Mouse (Mus musculus): ENCODE data around the gene Jph2.

Jph2 gene

DNA sequence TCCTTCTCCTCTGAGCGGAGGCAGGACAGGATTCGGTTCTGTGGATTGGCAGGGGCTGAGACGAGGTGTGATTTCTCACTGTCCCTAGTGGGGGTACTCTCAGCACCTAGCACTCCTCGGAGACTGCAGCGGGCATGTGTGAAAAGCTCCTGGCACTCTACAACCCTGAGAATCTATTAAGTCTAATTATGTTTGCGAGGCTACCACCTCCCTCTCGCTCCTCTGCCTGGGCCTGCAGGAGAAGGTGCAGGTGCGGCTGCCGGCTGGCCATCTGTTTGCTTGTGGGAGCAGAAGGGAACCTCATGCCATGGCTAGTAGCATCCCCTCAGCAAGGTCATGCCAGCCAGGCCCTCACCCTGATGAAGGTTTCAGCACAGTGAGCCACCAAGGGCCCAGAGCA is 94.8 kb downstream of the Jph2 start:
- DNase-seq (ENCODE audit: inconsistent ontology term): no peak

DNA sequence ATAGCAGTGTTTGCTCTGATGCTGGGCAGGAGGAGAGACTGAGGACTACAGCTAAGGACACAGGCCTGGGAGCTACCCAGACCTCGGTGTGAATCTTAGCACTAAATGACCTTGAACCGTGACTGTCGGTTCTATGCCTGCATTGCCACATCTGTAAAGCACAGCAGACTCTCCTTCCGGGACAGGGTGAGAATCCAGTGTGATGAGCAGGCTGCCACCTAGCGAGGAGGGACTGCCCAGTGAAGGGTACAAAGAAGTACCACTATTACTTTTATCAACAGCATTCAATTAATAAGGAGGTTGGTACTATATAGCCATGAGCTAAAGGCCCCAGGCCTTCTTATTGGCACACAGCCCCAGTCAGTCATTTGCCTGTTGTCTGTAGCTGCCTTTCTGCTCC is 96.2 kb downstream of the Jph2 start:
- DNase-seq (ENCODE audit: inconsistent ontology term): no peak

DNA sequence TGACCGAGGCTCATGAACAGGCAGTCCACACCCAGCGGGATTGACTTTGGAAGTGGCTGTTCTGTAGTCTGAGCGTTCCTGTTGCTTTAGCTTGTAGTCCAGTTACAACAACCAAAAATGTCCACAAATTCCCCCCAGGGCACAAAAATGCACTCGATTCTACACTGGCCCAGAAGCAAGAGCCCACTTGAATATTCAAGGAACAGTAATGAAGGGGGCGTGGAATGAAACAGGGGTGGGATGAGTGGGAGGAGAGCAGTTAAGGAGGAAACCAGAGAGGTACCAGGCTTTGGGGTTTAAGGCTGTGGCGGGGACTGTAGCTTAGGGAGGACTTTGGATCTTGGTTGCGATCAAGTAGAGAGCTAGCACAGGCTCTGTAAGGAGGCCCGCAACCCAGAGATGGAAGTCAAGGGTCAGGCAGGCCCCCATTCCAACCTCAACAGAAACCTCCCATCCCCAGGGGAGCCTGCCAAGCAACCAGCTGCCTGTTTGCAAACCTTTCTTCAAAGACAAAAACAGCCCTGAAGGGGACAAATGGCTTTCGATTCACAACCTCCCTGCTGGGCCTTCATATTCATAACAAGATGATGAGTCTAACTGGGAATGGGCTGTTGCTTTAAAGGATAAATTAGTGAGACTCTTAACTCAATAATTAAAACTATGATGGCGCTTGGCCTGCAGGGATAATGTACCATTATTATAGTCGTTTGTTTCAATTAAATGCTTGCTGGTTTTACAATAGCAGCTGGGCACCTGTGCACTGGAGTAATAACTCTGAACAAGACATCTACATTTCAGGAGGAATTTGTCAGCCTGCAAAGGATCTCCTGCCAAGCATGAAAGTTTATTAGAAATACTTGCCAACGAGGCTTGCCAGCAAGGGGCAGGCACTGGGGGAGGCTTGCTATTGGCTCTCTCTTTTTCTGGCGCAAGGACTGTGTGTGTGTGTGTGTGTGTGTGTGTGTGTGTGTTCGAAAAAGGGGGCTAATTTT is 97.4 kb downstream of the Jph2 start:
- DNase-seq (ENCODE audit: inconsistent ontology term): peak; percentile 78

DNA sequence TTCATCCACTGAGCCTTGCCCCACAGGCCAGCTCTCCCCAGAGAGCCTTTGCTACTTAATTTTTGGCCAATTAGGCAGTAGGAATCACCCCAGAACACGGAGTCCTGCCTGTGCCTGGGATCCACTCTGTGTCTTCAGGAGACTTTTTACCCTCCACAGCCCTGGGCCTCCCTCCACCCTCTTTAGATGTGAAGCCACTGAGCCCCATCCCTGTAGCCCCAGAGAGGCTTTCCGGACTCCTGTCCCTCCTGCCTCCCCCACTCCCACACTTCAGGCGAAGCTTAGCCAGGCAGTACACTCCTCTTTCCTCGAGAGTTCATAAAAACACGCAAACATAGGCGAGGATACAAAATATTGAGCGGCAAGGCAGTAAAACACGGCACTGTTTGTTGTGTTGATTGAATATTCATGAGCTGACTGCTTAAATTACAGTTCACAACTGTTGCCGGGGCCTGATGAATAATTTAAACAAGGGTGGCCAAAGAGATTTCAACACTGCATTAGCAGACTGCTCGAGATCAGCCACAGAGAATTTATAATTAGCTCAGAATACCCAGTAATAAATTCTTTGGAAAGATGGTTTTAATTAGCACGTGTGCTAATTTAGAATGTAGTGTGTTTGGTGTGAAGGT is 100.7 kb downstream of the Jph2 start:
- peak; percentile 55 for DNase-seq (ENCODE audit: inconsistent ontology term)

DNA sequence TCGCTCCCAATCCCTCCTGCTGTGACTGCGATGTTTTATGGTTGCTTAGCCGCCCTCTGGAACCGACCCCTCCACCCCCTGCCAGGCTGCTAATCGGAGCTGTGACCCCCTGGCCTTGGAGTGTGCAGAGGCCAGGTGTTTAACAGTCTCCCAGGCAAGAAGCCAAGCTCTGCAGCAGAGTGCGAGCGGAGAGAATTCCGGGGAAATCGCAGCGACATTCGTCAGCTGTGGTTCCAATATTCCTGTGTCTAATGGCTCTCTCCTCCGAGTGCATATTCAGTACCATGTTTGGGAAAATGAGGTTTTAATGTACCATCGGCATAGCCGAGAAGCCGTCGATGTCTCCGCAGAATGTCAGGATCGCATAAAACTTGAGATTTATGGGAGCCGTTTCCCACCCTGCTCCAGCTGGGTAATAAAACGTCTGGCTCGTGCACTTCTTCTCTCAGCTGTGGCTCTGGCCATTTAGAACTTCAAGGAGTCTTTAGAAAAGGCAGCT is 108.9 kb downstream of the Jph2 start:
- peak; percentile 77 for DNase-seq (ENCODE audit: inconsistent ontology term)
